Mouse (Mus musculus) CH12.LX (cell line): ENCODE results near the gene Tbx10. TPM values are rescaled to one million over a fixed set of nuclear protein-coding genes. Genes with fewer than 3 reads are reported as not detected.

Experiments
- DNase-seq: peaks from one replicate; pipeline ENCODE4 v3.0.0-alpha.2; 2013; ENCODE audit errors: extremely low read depth
- H3K27ac ChIP-seq: 2 replicates; pipeline ENCODE4 v1.5.1; 2012; ENCODE audit warnings: low read depth, mild to moderate bottlenecking, control low read depth, moderate library complexity; ENCODE audit not compliant: insufficient read depth
- H3K27me3 ChIP-seq: replicated peaks from 2 replicates; pipeline ENCODE3; 2012; ENCODE audit warnings: inconsistent platforms
- H3K36me3 ChIP-seq, 2 experiments: replicated peaks in 1 of 2; 2 replicates each; pipeline versions ENCODE3 to v1.6.1; 2012; ENCODE audit warnings: inconsistent platforms in 1 of 2, low read length in 1 of 2, mild to moderate bottlenecking in 1 of 2, mixed read lengths in 1 of 2, moderate library complexity in 1 of 2; ENCODE audit not compliant: control insufficient read depth in 1 of 2, insufficient read depth in 1 of 2
- H3K4me1 ChIP-seq, 2 experiments: 2 replicates each; pipeline ENCODE4 v1.6.1; 2012; ENCODE audit warnings: inconsistent platforms in 1 of 2, moderate library complexity in 1 of 2; ENCODE audit not compliant: insufficient read depth in 2 of 2, control insufficient read depth in 1 of 2
- H3K4me2 ChIP-seq: 2 replicates; pipeline ENCODE4 v1.6.1; 2012; ENCODE audit warnings: low read depth, mild to moderate bottlenecking, control low read depth; ENCODE audit not compliant: poor library complexity, insufficient read depth, severe bottlenecking
- H3K4me3 ChIP-seq, 3 experiments: fragments of 150-350 bp in 1 of 3; sonication (generic) in 1 of 3; replicated peaks in 1 of 3; 2 replicates each; pipeline versions ENCODE3 to v1.5.1; 2011 to 2012; ENCODE audit warnings: low read depth in 2 of 3, low read length in 2 of 3, mild to moderate bottlenecking in 2 of 3, moderate library complexity in 2 of 3, control low read depth in 1 of 3, improper control_type of control experiment in 1 of 3, inconsistent platforms in 1 of 3, mixed read lengths in 1 of 3; ENCODE audit not compliant: poor library complexity in 1 of 3
- H3K79me2 ChIP-seq: replicated peaks from 2 replicates; pipeline ENCODE4 v1.6.1; 2012; ENCODE audit warnings: mild to moderate bottlenecking, moderate library complexity; ENCODE audit not compliant: control insufficient read depth, poor library complexity, insufficient read depth, severe bottlenecking; ENCODE audit errors: extremely low read depth
- H3K9ac ChIP-seq: 2 replicates; pipeline ENCODE4 v1.6.1; 2012; ENCODE audit warnings: low read depth, mild to moderate bottlenecking, control low read depth, moderate library complexity; ENCODE audit not compliant: insufficient read depth
- H3K9me3 ChIP-seq: replicated peaks from 2 replicates; pipeline ENCODE3; 2012; ENCODE audit warnings: low read length, inconsistent platforms, mixed read lengths
- CHD2 ChIP-seq: IDR thresholded peaks from 2 replicates; pipeline ENCODE4 v1.6.1; 2011; ENCODE audit warnings: low read length, improper control_type of control experiment
- ELF1 ChIP-seq: IDR thresholded peaks from 2 replicates; pipeline ENCODE4 v1.6.1; 2014; ENCODE audit warnings: low read depth, mild to moderate bottlenecking, inconsistent platforms, low read length, improper control_type of control experiment
- GABPA ChIP-seq: IDR thresholded peaks from 2 replicates; pipeline ENCODE4 v1.6.1; 2012; ENCODE audit warnings: low read depth, low read length, improper control_type of control experiment, inconsistent platforms; ENCODE audit not compliant: insufficient replicate concordance
- HCFC1 ChIP-seq: IDR thresholded peaks from 2 replicates; pipeline ENCODE4 v1.6.1; 2012; ENCODE audit warnings: low read depth, mild to moderate bottlenecking, inconsistent platforms, low read length, improper control_type of control experiment
- IRF4 ChIP-seq: IDR thresholded peaks from 2 replicates; pipeline ENCODE4 v1.6.1; 2014; ENCODE audit warnings: low read depth, mild to moderate bottlenecking, inconsistent platforms, low read length, improper control_type of control experiment
- JUN ChIP-seq: IDR thresholded peaks from 2 replicates; pipeline ENCODE4 v1.6.1; 2011; ENCODE audit warnings: low read depth, mild to moderate bottlenecking, low read length, improper control_type of control experiment, moderate library complexity; ENCODE audit not compliant: insufficient read depth
- MAZ ChIP-seq: IDR thresholded peaks from 2 replicates; pipeline ENCODE4 v1.6.1; 2012; ENCODE audit warnings: low read depth, mild to moderate bottlenecking, inconsistent platforms, low read length, improper control_type of control experiment, moderate library complexity
- MXI1 ChIP-seq: IDR thresholded peaks from 2 replicates; pipeline ENCODE4 v1.6.1; 2011; ENCODE audit warnings: mild to moderate bottlenecking, low read depth, low read length, improper control_type of control experiment
- MYC ChIP-seq: IDR thresholded peaks from 2 replicates; pipeline ENCODE4 v1.6.1; 2011; ENCODE audit warnings: low read depth, mild to moderate bottlenecking, improper control_type of control experiment, low read length
- PAX5 ChIP-seq: IDR thresholded peaks from 2 replicates; pipeline ENCODE4 v1.6.1; 2012; ENCODE audit warnings: low read length, inconsistent platforms, mixed read lengths
- POLR2A ChIP-seq: IDR thresholded peaks from 2 replicates; pipeline ENCODE4 v1.6.1; 2011; ENCODE audit warnings: low read depth, mild to moderate bottlenecking, improper control_type of control experiment, low read length
- RAD21 ChIP-seq: IDR thresholded peaks from 2 replicates; pipeline ENCODE4 v1.6.1; 2011; ENCODE audit warnings: low read depth, mild to moderate bottlenecking, low read length, improper control_type of control experiment, moderate library complexity
- SIN3A ChIP-seq: IDR thresholded peaks from 2 replicates; pipeline ENCODE4 v1.6.1; 2012; ENCODE audit warnings: low read length, improper control_type of control experiment, inconsistent platforms
- TCF12 ChIP-seq: IDR thresholded peaks from 2 replicates; pipeline ENCODE4 v1.6.1; 2014; ENCODE audit warnings: low read depth, mild to moderate bottlenecking, inconsistent platforms, low read length, improper control_type of control experiment
- USF2 ChIP-seq: conservative IDR thresholded peaks from 2 replicates; pipeline ENCODE4 v1.6.1; 2011; ENCODE audit warnings: low read depth, low read length, improper control_type of control experiment
- ZC3H11A ChIP-seq: IDR thresholded peaks from 2 replicates; pipeline ENCODE4 v1.6.1; 2012; ENCODE audit warnings: low read depth, mild to moderate bottlenecking, inconsistent platforms, low read length, improper control_type of control experiment
- ZNF384 ChIP-seq: IDR thresholded peaks from 2 replicates; pipeline ENCODE4 v1.6.1; 2012; ENCODE audit warnings: low read depth, low read length, improper control_type of control experiment, inconsistent platforms
- dilution Hi-C: fragments of 300-500 bp; cut with MboI; formaldehyde crosslinking; loops from 2 replicates; pipeline ENCODE4 v1.14.3; 2020; ENCODE audit warnings: low sequenced_read_pairs; ENCODE audit not compliant: extremely low pct_unique_long_range_greater_than_20kb, extremely low pct_ligation_motif_present
- in situ Hi-C: fragments of 300-500 bp; cut with MboI; formaldehyde crosslinking; loops from 3 replicates; pipeline ENCODE4 v1.14.3; 2019; ENCODE audit warnings: low sequenced_read_pairs, low pct_ligation_motif_present, low pct_unique_long_range_greater_than_20kb, mixed read lengths
- polyA plus RNA-seq: library from polyadenylated mRNA; unstranded; fragments of >175 nt; gene quantifications from 2 replicates; pipeline ENCODE4 v1.2.1, GENCODE M21; 2012; ENCODE audit warnings: low read depth; ENCODE audit not compliant: insufficient read length
- total RNA-seq, 2 experiments: library from RNA; depleted of rRNA; stranded (reverse); fragments of 300-350 nt in 1 of 2; fragments of >200 nt in 1 of 2; gene quantifications; 2 replicates each; pipeline ENCODE4 v1.2.3; 2012 to 2014

Gene Tbx10
- total and polyA plus RNA-seq, 3 experiments, result not detected

GRCm38 (mm10) chr19:4005091-4005490 lies 12.5 kb downstream of the Tbx10 start:
- Histone ChIP-seq H3K27me3 (no peaks in the 10 kb centered on the region), H3K36me3 (peaks cover 53 to 81% of the 10 kb centered on the region in 2 experiments), H3K4me2 (no peak overlapping the region), H3K79me2 (no peaks in the 10 kb centered on the region), H3K4me3 (no peak overlapping the region), H3K9me3 (no peaks in the 10 kb centered on the region), H3K9ac (no peak overlapping the region), H3K4me1 (peaks cover 5 to 12% of the 10 kb centered on the region in 2 experiments), H3K27ac (no peak overlapping the region)
- in situ Hi-C loops (no loop called here), dilution Hi-C loops (no loop called here)
- DNase-seq, result no peak
- TF ChIP-seq ZC3H11A (no peak), GABPA (no peak), TCF12 (no peak), JUN (no peak), MXI1 (no peak)

GRCm38 (mm10) chr19:4005971-4006370 lies 13.4 kb downstream of the Tbx10 start:
- Histone ChIP-seq H3K4me3 (no peak overlapping the region), H3K36me3 (peaks cover 56 to 89% of the 10 kb centered on the region in 2 experiments), H3K27me3 (no peaks in the 10 kb centered on the region), H3K4me2 (no peak overlapping the region), H3K9me3 (no peaks in the 10 kb centered on the region), H3K9ac (no peak overlapping the region), H3K27ac (no peak overlapping the region), H3K79me2 (no peaks in the 10 kb centered on the region), H3K4me1 (peaks cover 4 to 12% of the 10 kb centered on the region in 2 experiments)
- dilution Hi-C loops, result no loop called here
- in situ Hi-C loops, result no loop called here
- DNase-seq, result no peak
- TF ChIP-seq HCFC1 (no peak), RAD21 (no peak), USF2 (no peak), JUN (no peak), SIN3A (no peak), POLR2A (no peak), ELF1 (no peak)

GRCm38 (mm10) chr19:4011086-4011485 lies 18.5 kb downstream of the Tbx10 start:
- no peak overlapping the region for H3K4me3 ChIP-seq
- H3K36me3 ChIP-seq, result peaks cover 45 to 52% of the 10 kb centered on the region in 2 experiments
- no peak overlapping the region for H3K9ac ChIP-seq
- H3K9me3 ChIP-seq, result no peaks in the 10 kb centered on the region
- TF ChIP-seq MAZ (no peak), ZNF384 (no peak), IRF4 (no peak), PAX5 (no peak), CHD2 (no peak), MYC (no peak)
- peaks cover 2% of the 10 kb centered on the region for H3K27me3 ChIP-seq
- no peak overlapping the region for H3K4me2 ChIP-seq
- H3K79me2 ChIP-seq, result peaks cover 8% of the 10 kb centered on the region; the same call in 1 of the 2 replicates
- in situ Hi-C loops, result no loop called here
- peaks cover 4 to 18% of the 10 kb centered on the region in 2 experiments for H3K4me1 ChIP-seq
- dilution Hi-C loops, result no loop called here
- no peak overlapping the region for H3K27ac ChIP-seq
- no peak for DNase-seq
